Mouse (Mus musculus) midbrain, embryonic 14.5 days (tissue): ENCODE measurements around the gene Pm20d2. TPM values are rescaled to one million over a fixed set of nuclear protein-coding genes. Genes with fewer than 3 reads are reported as not detected.

Experiments used
- ATAC-seq: fragments of 200-750 bp; cut with Nextera tagmentation; 2 replicates; pipeline ENCODE4 v1.8.0; 2017; ENCODE audit warnings: moderate number of reproducible peaks, moderate library complexity; ENCODE audit not compliant: low FRiP score, low TSS enrichment
- DNase-seq: peaks from one replicate; pipeline ENCODE4 v3.0.0-alpha.2; 2015
- H3K27ac ChIP-seq: fragments of 300-500 bp; sonication (generic); replicated peaks from 2 replicates; pipeline ENCODE4 v1.5.1; 2014; ENCODE audit warnings: mild to moderate bottlenecking, low read depth, low read length, moderate library complexity
- H3K27me3 ChIP-seq: fragments of 300-500 bp; sonication (generic); 2 replicates; pipeline ENCODE4 v1.6.1; 2014; ENCODE audit warnings: low read length, control low read depth, mixed read lengths; ENCODE audit not compliant: control insufficient read depth, insufficient read depth
- H3K36me3 ChIP-seq: fragments of 300-500 bp; sonication (generic); 2 replicates; pipeline ENCODE4 v1.6.1; 2014; ENCODE audit warnings: low read length, control low read depth; ENCODE audit not compliant: control insufficient read depth, insufficient read depth
- H3K4me1 ChIP-seq: fragments of 300-500 bp; sonication (generic); 2 replicates; pipeline ENCODE4 v1.6.1; 2014; ENCODE audit warnings: mild to moderate bottlenecking, antibody characterized with exemption, low read length, control low read depth; ENCODE audit not compliant: control insufficient read depth, insufficient read depth
- H3K4me2 ChIP-seq: fragments of 300-500 bp; sonication (generic); 2 replicates; pipeline ENCODE4 v1.6.1; 2014; ENCODE audit warnings: mild to moderate bottlenecking, low read length, moderate library complexity
- H3K4me3 ChIP-seq: fragments of 300-500 bp; sonication (generic); replicated peaks from 2 replicates; pipeline ENCODE4 v1.5.1; 2014; ENCODE audit warnings: low read depth, low read length
- H3K9ac ChIP-seq: fragments of 300-500 bp; sonication (generic); replicated peaks from 2 replicates; pipeline ENCODE4 v1.6.1; 2014; ENCODE audit warnings: mild to moderate bottlenecking, low read length, moderate library complexity
- H3K9me3 ChIP-seq: fragments of 300-500 bp; sonication (generic); 2 replicates; pipeline ENCODE4 v1.6.1; 2016; ENCODE audit warnings: low read length, control low read depth, mixed read lengths; ENCODE audit not compliant: control insufficient read depth
- WGBS: fragments of 180-500 bp; shearing (Covaris S2); extraction: QIAGEN DNeasy Blood & Tissue Kit; methylation state at CpG from one replicate; pipeline ENCODE4 v1.1.7; 2014; 5-methylcytosine and 5-hydroxymethylcytosine counted together
- polyA plus RNA-seq: library from polyadenylated mRNA; unstranded; fragments of >200 nt; fragmentation: Nextera tagmentation; extraction: Ambion mirVana; gene quantifications from 2 replicates; pipeline ENCODE4 v1.2.1, GENCODE M21; 2014

The Pm20d2 gene
- polyA plus RNA-seq, 1 experiment from 2014 or later = 1.9 TPM

- H3K27ac ChIP-seq = no peak overlapping the region
- H3K9me3 ChIP-seq = no peaks in the 10 kb centered on the region
- H3K4me1 ChIP-seq = no peaks in the 10 kb centered on the region
- no peak overlapping the region for H3K9ac ChIP-seq
- DNase-seq (peak; percentile 26), ATAC-seq (no peak)
- H3K4me2 ChIP-seq = peak overlapping the region; percentile 40
- no peak overlapping the region for H3K4me3 ChIP-seq
- no peaks in the 10 kb centered on the region for H3K27me3 ChIP-seq
- 47% methylated on average over 20 of the region's 20 CpGs for WGBS
- H3K36me3 ChIP-seq = no peaks in the 10 kb centered on the region
Observed at GRCm38 (mm10) chr4:33146679-33147291, 42.8 kb downstream of the Pm20d2 start.

- H3K36me3 ChIP-seq = no peaks in the 10 kb centered on the region
- H3K4me3 ChIP-seq = no peak within 1 kb of the TSS
- H3K27ac ChIP-seq = no peak within 1 kb of the TSS
- ATAC-seq = no peak
- no peaks in the 10 kb centered on the region for H3K4me1 ChIP-seq
- no peaks in the 10 kb centered on the region for H3K9me3 ChIP-seq
- no peak for DNase-seq
- no peaks in the 10 kb centered on the region for H3K27me3 ChIP-seq
- no peak within 1 kb of the TSS for H3K9ac ChIP-seq
- 77% methylated on average over 11 of the region's 11 CpGs for WGBS
- no peak within 1 kb of the TSS for H3K4me2 ChIP-seq
Observed at GRCm38 (mm10) chr4:33132221-33132620, 57.3 kb downstream of the Pm20d2 start, which contains the start of gene Gabrr1. Gene Gabrr1 (plus strand): TSS chr4:33132521.

DNA sequence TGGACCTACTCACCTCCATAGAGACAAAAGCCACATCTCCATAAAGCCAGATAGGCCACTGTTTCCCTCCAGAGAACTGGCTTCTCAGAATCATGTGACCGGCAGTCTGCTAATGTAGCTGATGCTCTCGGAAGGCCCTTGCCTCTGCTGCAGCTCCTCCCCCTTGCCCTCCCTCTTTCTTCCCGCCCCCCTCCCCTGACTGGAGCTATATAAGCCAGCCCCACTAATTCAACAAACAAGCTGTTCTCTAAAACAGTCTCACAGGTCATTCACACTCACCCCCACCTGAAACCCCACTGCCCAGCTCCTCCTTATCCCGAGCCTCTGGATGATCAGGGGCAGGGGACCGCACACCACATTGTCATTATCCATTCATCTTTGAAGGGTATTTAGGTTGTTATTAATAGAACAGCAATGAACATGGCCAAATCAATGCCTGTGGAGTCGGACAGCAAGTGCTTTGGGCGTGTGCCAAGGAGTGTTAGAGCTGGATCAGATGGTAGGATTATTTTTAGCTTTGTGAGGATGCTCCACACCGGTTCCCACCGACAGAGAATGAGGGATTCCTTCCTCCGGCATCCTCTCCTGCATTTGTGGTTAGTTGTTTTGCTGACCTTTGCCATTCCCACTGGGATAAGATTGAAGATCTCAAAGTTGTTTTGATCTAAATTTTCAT lies 64.0 kb downstream of the Pm20d2 start:
- no peak overlapping the region for H3K9ac ChIP-seq
- H3K4me1 ChIP-seq = no peaks in the 10 kb centered on the region
- no peaks in the 10 kb centered on the region for H3K36me3 ChIP-seq
- no peaks in the 10 kb centered on the region for H3K27me3 ChIP-seq
- H3K27ac ChIP-seq = no peak overlapping the region
- no peaks in the 10 kb centered on the region for H3K9me3 ChIP-seq
- no peak for ATAC-seq
- WGBS = 65% methylated on average over 10 of the region's 10 CpGs
- H3K4me2 ChIP-seq = no peak overlapping the region
- DNase-seq = peak; percentile 26
- H3K4me3 ChIP-seq = no peak overlapping the region

DNA sequence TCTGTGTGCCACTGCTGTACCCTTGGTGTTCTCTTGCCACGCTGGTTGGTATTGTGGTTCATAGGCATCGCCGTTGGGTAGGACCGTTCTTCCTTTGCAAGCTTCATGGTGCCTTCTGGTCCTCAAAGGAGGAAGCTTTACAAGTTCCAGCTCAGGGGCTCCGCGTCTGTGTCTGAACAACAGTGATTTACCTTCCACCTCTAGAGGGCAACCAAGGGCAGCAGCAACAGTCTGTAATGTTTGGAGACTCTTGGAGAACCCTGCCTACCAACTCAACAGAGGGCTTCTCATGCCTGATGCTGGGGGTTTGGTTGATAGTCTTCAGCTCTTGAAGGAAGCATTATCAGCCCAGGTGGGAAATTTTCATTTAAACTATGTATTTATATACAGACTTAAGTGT lies 65.0 kb downstream of the Pm20d2 start:
- Histone ChIP-seq H3K27me3 (no peaks in the 10 kb centered on the region), H3K36me3 (no peaks in the 10 kb centered on the region), H3K9ac (no peak overlapping the region), H3K9me3 (no peaks in the 10 kb centered on the region), H3K4me2 (no peak overlapping the region), H3K4me3 (no peak overlapping the region), H3K27ac (no peak overlapping the region), H3K4me1 (no peaks in the 10 kb centered on the region)
- peak; percentile 52 for DNase-seq
- WGBS = 82% methylated on average over 6 of the region's 6 CpGs
- ATAC-seq = no peak

Other genes with a start within 250 kb of the Pm20d2 start
- 25.4 and 31.3 TPM in 2 replicates for gene Ankrd6, start 238.9 kb downstream of the Pm20d2 start, polyA plus RNA-seq
- 29.1 and 34.4 TPM in 2 replicates for gene Rragd, start 206.7 kb downstream of the Pm20d2 start, polyA plus RNA-seq
- 49.7 and 61.6 TPM in 2 replicates for gene Ube2j1, start 158.3 kb downstream of the Pm20d2 start, polyA plus RNA-seq
- 0.35 and 0.74 TPM in 2 replicates for gene Gabrr2, start 126.7 kb downstream of the Pm20d2 start, polyA plus RNA-seq
- 0.78 and 0.80 TPM in 2 replicates for gene Gabrr1, start 57.2 kb downstream of the Pm20d2 start, polyA plus RNA-seq
- gene Srsf12, start 19.3 kb upstream of the Pm20d2 start, polyA plus RNA-seq = 54.4 and 63.4 TPM in 2 replicates
- gene Pnrc1, start 100.4 kb upstream of the Pm20d2 start, polyA plus RNA-seq = 73.5 and 83.2 TPM in 2 replicates
- gene Rngtt, start 120.6 kb upstream of the Pm20d2 start, polyA plus RNA-seq = 23.9 and 30.5 TPM in 2 replicates